Mouse (Mus musculus) urinary bladder, postnatal 4 days (tissue): ENCODE data around the gene Slc34a2.

Experiments
- DNase-seq, 2 experiments: peaks; one replicate each; pipeline ENCODE4 v3.0.0; 2021 to 2022; ENCODE audit warnings: low spot score in 2 of 2

Slc34a2 gene

GRCm38 (mm10) chr5:53025276-53025973 lies 12.5 kb upstream of the Slc34a2 start:
- DNase-seq: no peak

GRCm38 (mm10) chr5:53031346-53031745 lies 6.5 kb upstream of the Slc34a2 start:
- DNase-seq: no peak

DNA sequence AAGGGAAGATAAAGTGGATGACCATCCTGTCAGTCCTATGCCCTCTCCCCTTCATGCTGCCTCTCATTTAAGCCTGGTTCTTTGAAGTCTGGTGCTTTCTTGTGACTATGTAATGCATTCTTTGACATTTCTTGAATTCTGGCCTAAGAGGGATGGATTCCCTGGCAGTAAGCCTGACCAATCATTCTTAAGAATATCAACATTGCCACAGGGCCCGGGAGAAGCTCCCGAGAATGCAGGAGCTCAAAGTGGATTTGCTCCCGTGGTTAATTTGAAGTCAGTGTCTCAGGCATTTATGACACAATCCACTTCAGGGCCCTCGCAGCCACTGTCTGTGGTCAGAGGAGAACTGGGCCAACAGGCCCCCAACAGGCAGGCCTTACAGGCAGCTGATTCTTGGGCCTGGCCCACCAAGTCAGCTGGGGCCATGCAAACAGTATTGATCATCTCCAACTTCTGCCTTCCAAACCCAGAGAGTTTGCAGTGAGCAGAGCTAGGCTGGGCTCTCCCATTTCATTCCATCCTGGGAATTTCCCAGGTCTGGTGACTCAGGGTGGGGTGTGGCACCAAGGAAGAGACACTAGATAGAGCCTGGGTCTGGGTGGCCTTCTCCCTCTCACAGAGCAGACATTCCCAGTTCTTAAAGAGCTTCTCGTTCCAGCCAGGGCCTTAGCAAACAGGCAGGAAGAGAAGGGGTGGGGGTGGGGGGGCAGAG lies 4.3 kb downstream of the Slc34a2 start:
- DNase-seq: no peak

DNA sequence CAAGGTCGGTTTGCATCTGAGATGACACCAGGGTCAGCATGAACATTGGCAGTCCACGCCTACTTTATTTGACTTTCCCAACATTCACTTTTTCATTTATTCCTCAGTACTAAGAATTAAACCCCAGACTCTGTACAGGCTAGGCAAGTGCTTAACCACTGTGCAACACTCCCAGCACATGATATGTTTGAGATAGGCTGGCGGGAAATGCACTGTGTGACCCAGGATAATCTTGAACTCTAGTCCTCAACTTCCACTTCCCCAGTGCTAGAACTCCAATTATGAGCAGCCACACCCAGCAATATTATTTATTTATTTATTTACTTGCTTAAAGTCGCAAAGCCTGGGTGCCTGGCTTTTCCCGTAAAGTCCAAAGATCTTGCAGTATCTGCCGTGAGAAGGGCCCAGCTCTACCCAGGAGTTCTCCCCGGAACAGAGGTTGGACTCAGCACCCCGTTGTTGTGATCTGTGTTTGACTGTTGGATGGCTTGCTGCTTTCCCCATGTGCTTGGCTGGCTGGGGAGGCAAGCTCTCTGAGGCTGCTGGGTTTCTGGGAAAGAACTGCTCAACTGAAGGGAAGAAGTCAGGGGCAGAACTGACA lies 5.0 kb downstream of the Slc34a2 start:
- DNase-seq: no peak

DNA sequence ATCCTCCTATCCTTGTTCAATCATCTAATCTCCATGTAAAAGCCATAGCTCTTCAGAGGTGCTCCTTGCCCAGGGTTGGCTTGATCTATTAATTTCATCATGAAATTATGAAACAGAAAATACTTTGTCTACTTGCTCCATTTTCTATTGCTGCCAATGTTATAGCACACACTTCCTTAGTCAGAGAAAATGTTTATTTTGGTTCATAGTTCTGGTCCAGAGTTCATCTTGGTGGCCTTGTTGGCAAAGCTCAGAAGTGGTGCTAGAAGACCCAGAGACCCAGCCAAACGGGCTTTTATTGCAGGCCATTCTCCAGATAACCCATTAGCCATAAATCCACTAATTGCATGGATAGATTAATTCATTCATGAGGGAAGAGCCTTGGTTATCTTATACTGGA lies 5.8 kb downstream of the Slc34a2 start:
- DNase-seq: no peak

GRCm38 (mm10) chr5:53047951-53048350 lies 10.1 kb downstream of the Slc34a2 start:
- DNase-seq: peak in 1 of 2 experiments; percentile 57

DNA sequence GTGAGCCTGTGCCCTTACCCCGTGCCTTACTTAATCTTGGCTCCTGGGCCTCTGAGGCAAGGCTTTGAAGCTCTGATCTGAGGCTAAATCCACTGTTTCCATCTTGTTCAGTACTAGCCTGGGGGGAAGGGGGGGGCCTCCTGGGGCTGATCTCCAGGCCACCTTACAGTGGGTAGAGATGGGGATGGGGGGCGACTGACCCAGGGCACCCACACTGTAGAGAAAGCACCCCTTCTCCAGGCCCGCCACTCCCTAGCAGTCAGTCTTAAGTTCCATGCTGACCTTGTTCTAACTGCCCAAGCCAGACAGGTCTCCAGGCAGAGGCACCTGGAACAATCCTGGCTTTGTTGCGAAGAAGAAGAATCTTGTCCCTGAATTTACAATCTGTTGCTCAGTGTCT lies 10.7 kb downstream of the Slc34a2 start:
- no peak for DNase-seq

- DNase-seq: no peak
Observed at GRCm38 (mm10) chr5:53049046-53049445, 11.2 kb downstream of the Slc34a2 start.

GRCm38 (mm10) chr5:53050963-53051362 lies 13.1 kb downstream of the Slc34a2 start:
- no peak for DNase-seq

DNA sequence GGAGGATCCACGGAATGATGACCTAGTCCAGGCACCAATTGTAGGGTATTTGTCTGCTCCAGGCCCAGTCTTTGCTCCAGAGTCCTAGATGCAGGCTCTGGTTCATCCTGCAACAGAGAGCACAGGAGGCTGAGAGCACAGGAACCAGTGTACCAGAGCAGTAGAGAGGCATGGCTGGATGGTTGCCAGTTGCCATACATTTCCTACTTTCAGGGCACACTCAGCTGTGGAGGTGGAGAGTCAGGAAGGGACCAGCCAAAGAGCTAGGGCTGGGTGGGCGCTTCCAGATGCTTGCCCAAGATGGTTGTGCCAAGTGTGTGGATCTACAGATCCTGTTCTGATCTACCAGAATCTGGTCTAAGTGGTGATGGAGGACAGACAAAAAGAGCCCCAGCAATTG lies 15.4 kb downstream of the Slc34a2 start:
- DNase-seq: no peak

GRCm38 (mm10) chr5:53061532-53062130 lies 23.8 kb downstream of the Slc34a2 start:
- DNase-seq: no peak

- DNase-seq: no peak
Observed at GRCm38 (mm10) chr5:53074553-53074952, 36.7 kb downstream of the Slc34a2 start.

- no peak for DNase-seq
Observed at GRCm38 (mm10) chr5:53078453-53078852, 40.6 kb downstream of the Slc34a2 start.

GRCm38 (mm10) chr5:53087452-53087851 lies 49.6 kb downstream of the Slc34a2 start:
- no peak for DNase-seq

GRCm38 (mm10) chr5:53091331-53091730 lies 53.5 kb downstream of the Slc34a2 start:
- DNase-seq: no peak

DNA sequence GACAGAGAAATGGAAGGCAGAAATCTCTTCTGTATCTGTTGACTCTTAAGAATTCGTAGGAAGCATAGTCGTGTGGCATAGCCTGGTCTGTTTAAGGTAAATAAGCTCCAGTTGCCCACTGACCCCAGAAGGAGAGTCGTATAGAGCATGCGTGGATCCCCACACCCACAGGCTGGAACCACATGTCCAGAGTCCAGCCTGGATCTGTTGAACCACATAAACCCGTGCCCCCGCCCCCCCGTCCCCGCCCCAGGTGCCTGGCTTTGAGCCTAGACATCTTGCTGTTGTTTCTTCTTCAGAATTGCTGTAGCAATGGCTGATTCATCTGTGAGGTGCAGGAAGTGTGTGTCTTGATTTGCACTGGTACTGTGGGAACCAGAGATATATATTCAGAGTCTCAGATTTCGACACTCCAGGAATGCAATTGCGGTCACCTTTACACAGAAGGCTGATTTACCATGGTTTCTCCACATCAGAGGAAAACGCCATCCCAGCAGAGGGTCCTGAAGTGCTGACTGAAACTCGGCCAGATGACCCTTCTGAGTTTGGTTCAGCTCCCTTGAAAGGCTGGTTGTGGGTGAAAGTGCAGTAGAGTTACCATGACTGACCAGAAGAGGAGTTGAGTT lies 64.1 kb downstream of the Slc34a2 start:
- no peak for DNase-seq

DNA sequence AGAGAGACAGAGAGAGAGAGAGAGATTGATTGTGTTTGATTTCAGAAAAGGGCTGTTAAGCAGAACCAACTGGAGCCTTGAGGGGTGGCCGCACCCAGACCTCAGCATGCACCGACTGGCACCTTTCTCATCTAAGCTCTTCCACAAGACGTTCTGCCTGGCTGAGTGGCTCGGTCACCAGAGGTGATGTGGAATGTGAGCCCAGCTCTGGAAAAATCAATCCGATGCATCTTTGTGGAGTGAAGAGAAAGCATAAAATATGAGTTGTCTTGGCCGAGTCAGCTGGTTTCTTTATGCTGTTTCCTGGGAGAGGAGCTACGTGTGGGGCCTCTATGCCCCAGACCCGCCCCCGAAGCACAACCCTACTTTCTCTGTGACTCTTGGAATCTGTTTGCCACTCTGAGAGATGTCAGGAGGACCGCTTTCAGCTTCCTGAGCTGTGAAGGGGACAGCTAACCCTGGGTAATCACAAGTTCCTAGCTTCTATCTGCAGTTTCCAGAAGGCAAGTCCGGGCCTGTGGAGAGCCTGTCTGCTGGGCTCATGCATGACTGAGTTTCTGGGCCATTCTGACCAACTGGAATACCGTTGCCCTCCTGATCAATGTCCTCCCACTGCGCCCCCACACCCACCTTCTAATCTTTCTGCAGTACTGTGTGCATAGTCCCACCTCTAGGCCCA lies 66.4 kb downstream of the Slc34a2 start:
- no peak for DNase-seq

DNA sequence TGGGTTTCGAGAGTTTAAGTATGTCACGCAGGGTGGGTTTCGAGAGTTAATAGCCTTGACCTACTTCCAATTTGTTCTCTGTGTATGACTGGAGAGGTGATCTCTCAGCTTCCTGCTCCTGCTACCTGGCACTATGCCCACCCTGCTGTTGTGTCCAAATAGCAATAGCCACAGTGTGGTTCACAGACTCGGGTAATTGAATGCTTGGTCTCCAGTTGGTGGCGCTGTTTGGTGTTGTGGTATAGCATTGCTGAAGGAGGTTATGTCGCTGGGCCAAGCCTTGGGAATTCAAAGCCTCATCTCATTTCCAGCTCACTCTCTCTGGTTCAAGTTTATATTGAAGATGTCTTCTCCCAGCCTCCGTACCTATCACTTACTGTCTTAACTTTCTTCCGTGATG lies 67.8 kb downstream of the Slc34a2 start:
- DNase-seq: peak; percentile 31 to 70

- no peak for DNase-seq
Observed at GRCm38 (mm10) chr5:53106125-53106524, 68.2 kb downstream of the Slc34a2 start.

DNA sequence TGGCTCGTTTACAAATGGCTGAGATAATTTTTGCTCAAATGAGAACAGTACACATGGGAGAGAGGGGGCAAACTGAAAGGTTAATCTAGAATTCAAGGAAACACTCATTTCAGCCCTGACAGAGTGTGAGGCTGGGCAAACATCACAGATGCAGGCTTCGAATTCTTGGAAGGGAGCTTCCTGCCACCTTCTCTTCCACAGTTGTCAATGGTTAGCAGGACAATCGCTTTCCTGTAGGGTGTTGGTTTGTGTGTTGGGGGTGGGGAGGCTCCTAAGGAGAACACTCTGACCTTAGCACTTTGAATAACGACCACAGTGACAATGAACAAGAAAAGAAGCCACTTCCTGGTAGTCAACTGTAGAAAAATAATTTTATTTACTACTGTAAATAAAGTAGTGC lies 68.8 kb downstream of the Slc34a2 start:
- no peak for DNase-seq

DNA sequence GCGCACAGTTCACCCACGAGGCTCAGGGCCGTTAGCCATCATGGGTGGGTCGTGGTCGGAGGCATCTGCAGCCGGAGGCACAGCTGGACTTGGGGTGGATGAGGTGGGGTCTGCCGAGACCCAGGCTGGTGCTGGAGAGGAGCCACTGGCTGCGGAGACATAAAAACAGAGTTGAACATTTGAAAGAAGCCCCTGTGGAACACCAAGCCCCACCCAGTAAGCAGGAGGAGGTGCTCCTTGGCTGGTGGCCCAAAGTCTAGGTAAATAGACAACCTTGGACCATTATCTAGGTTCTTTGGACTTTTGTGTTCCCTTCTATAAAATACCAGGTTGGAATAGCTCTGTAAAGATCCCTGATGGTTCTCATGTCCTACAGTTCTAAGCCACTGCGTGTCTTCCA lies 70.1 kb downstream of the Slc34a2 start:
- no peak for DNase-seq

GRCm38 (mm10) chr5:53108668-53109067 lies 70.8 kb downstream of the Slc34a2 start:
- DNase-seq: no peak
